Mouse (Mus musculus): ENCODE data around the gene Ttll6. TPM values are rescaled to one million over a fixed set of nuclear protein-coding genes. Genes with fewer than 3 reads are reported as not detected.
"Not testable (repeated sequence)": the region's sequence is repeated elsewhere in the genome, so short reads cannot be mapped to it uniquely, and the experiment has no call there.

The Ttll6 gene
- polyA plus RNA-seq (2014; fragmentation: Nextera tagmentation; extraction: Ambion mirVana) = 0.33 and 0.37 TPM in 2 replicates

DNA sequence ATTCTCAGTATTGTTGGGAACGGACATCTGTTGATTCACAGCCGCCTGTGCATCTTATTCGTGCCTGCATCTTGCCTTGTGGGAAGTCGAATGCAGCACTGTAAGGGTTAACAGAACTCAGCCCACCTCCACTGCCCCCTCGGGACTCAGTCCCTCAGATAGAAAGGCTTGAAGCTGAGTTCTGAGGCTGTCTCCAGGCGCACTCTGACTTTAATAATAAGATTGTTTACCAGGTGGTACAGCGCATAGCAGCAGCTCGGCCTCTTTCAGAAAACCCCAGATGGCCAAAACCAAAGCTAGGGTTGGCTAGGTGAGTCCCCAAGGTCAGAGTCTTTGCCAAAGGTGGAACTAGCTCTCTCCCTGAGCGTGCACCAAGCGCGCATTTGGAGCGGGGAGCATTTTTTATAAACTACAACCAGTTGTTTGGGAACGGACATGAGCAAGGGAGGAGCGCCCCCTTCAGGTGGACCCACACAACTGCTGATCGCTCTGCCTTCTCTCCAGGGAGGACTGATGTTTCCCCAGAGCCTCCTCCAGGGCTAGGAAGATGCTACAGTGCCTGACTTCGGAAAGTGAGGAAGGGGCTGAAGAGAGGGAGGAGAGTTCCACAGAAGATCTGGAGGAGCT is at the start of gene Ttll6:
Ttll6 (plus strand) TSS at position 548 of the 627 bp plus-strand sequence.
- no peak within 1 kb of the TSS for H3K27ac ChIP-seq
- H3K36me3 ChIP-seq (replicated peaks; ENCODE audit: control insufficient read depth, insufficient read depth) = no peaks in the 10 kb centered on the region
- H3K9ac ChIP-seq = no peak within 1 kb of the TSS
- ATAC-seq (ENCODE audit: low FRiP score) (no peak), DNase-seq (ENCODE audit: low spot score) (peak; percentile 66)
- H3K27me3 ChIP-seq (ENCODE audit: control insufficient read depth, insufficient read depth, low read length) = peaks cover 11% of the 10 kb centered on the region; the same call in 1 of the 2 replicates
- H3K4me2 ChIP-seq (replicated peaks) = peak within 1 kb of the TSS; percentile 21; the same call in 1 of the 2 replicates
- no peak within 1 kb of the TSS for H3K4me3 ChIP-seq (replicated peaks; ENCODE audit: low read length)
- H3K4me1 ChIP-seq (replicated peaks; ENCODE audit: control insufficient read depth, insufficient read depth, low read length) = no peaks in the 10 kb centered on the region
- H3K9me3 ChIP-seq (ENCODE audit: control insufficient read depth, low read length) = no peaks in the 10 kb centered on the region
- WGBS = 18% methylated on average over 16 of the region's 16 CpGs

DNA sequence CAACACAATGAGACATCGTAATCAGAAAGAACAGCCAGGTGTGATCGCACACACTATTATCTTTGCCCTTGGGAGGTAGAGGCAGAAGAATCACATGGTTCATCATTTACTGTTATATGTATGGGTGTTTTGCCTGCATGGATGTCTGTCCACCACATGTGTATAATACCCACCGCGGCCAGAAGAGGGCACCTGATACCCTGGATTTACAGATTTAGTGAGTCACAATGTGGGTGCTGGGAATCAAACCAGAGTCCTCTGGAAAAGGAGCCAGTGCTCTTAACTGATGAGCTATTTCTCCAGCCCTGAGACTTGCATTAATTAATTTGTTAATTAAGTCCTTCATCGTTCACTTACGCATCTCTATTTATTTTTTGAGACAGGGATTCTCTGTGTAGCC is 45.6 kb upstream of the Ttll6 start:
- DNase-seq (ENCODE audit: low spot score) = no peak
- no peak overlapping the region for H3K27ac ChIP-seq
- H3K9ac ChIP-seq = no peak overlapping the region
- no peaks in the 10 kb centered on the region for H3K4me1 ChIP-seq (replicated peaks; ENCODE audit: control insufficient read depth, insufficient read depth, low read length)
- H3K9me3 ChIP-seq (ENCODE audit: control insufficient read depth, low read length) = no peaks in the 10 kb centered on the region
- ATAC-seq (ENCODE audit: low FRiP score) = no peak
- 93% methylated on average over 6 of the region's 6 CpGs for WGBS
- H3K36me3 ChIP-seq (replicated peaks; ENCODE audit: control insufficient read depth, insufficient read depth) = no peaks in the 10 kb centered on the region
- H3K27me3 ChIP-seq (ENCODE audit: control insufficient read depth, insufficient read depth, low read length) = no peaks in the 10 kb centered on the region
- no peak overlapping the region for H3K4me2 ChIP-seq (replicated peaks)
- H3K4me3 ChIP-seq (replicated peaks; ENCODE audit: low read length) = no peak overlapping the region

DNA sequence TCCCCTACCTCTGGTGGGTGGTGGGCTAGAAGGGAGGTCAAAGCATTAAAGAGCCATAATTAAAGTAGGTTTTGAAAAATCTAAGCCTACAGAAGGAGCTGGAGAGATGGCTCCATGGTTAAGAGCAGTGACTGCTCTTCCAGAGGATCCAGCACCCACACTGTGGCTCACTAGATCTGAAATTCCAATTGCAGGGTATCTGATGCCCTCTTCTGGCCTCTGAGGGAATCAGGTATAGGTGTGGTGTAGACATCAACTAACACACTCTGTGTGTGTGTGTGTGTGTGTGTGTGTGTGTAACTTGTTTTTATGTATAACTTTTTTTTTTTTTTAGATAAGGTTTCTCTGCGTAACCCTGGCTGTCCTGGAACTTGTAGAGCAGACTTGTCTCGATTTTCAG is 42.5 kb upstream of the Ttll6 start:
- DNase-seq (ENCODE audit: low spot score) = no peak
- no peak overlapping the region for H3K27ac ChIP-seq
- no peak overlapping the region for H3K4me3 ChIP-seq (replicated peaks; ENCODE audit: low read length)
- ATAC-seq (ENCODE audit: low FRiP score) = no peak
- no peaks in the 10 kb centered on the region for H3K4me1 ChIP-seq (replicated peaks; ENCODE audit: control insufficient read depth, insufficient read depth, low read length)
- H3K36me3 ChIP-seq (replicated peaks; ENCODE audit: control insufficient read depth, insufficient read depth) = no peaks in the 10 kb centered on the region
- no peaks in the 10 kb centered on the region for H3K9me3 ChIP-seq (ENCODE audit: control insufficient read depth, low read length)
- H3K9ac ChIP-seq = no peak overlapping the region
- no peak overlapping the region for H3K4me2 ChIP-seq (replicated peaks)
- 63% methylated on average over 2 of the region's 2 CpGs for WGBS
- no peaks in the 10 kb centered on the region for H3K27me3 ChIP-seq (ENCODE audit: control insufficient read depth, insufficient read depth, low read length)

DNA sequence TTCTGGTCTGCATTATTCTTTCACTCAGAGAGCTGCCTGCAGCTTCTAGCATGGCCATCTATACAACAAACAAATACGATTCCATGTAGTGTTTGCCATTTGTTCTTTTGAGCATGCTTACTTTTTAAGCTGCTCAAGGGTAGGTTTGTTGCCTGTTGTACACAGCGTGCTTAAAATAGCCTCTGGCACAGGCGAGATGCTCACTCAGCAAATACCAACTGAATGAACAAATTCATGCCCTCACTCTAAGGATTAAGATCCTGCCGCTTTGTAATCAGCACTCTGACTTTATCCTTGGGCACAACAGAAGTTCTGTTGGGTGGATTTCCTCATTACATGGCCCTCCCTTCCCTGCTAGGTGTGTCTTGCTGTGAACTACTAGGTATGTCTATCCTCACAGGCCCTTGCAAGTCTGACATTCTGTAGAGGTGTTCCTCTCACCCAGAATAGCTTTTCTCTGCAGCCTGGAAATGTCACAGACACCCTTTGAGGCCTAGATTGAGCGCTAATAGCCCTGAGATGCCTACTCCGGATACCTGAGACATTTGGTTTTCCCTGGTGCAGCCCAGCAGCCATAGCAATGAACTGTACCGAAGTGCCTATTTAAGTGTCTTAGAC is 40.8 kb upstream of the Ttll6 start:
- no peak overlapping the region for H3K4me2 ChIP-seq (replicated peaks)
- DNase-seq (ENCODE audit: low spot score) (no peak), ATAC-seq (ENCODE audit: low FRiP score) (no peak)
- no peaks in the 10 kb centered on the region for H3K4me1 ChIP-seq (replicated peaks; ENCODE audit: control insufficient read depth, insufficient read depth, low read length)
- no peak overlapping the region for H3K4me3 ChIP-seq (replicated peaks; ENCODE audit: low read length)
- WGBS = 47% methylated on average over 7 of the region's 7 CpGs
- H3K36me3 ChIP-seq (replicated peaks; ENCODE audit: control insufficient read depth, insufficient read depth) = no peaks in the 10 kb centered on the region
- H3K9ac ChIP-seq = no peak overlapping the region
- H3K27ac ChIP-seq = no peak overlapping the region
- H3K9me3 ChIP-seq (ENCODE audit: control insufficient read depth, low read length) = no peaks in the 10 kb centered on the region
- H3K27me3 ChIP-seq (ENCODE audit: control insufficient read depth, insufficient read depth, low read length) = no peaks in the 10 kb centered on the region

DNA sequence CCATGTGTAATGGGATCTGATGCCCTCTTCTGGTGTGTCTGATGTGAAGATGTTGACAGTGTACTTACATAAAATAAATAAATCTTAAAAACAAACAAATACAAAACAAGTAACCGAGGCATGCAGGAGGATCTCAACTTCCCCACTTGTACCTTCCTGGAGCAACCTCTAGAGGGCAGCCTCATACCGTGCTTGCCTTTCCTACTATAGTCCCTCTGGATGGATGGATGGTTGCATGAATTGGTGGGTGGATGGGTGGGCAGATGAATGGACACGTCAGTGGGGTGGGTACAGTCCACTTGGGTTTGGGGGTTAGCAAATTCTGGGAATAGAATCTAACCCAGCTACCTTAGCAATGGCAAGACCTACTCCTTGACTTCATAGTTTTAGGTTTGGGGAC is 40.2 kb upstream of the Ttll6 start:
- no peak overlapping the region for H3K4me2 ChIP-seq (replicated peaks)
- no peaks in the 10 kb centered on the region for H3K27me3 ChIP-seq (ENCODE audit: control insufficient read depth, insufficient read depth, low read length)
- no peaks in the 10 kb centered on the region for H3K36me3 ChIP-seq (replicated peaks; ENCODE audit: control insufficient read depth, insufficient read depth)
- DNase-seq (ENCODE audit: low spot score) (peak; percentile 50), ATAC-seq (ENCODE audit: low FRiP score) (no peak)
- H3K9me3 ChIP-seq (ENCODE audit: control insufficient read depth, low read length) = no peaks in the 10 kb centered on the region
- 9% methylated on average over 3 of the region's 3 CpGs for WGBS
- H3K27ac ChIP-seq = no peak overlapping the region
- no peak overlapping the region for H3K4me3 ChIP-seq (replicated peaks; ENCODE audit: low read length)
- H3K9ac ChIP-seq = no peak overlapping the region
- H3K4me1 ChIP-seq (replicated peaks; ENCODE audit: control insufficient read depth, insufficient read depth, low read length) = no peaks in the 10 kb centered on the region

DNA sequence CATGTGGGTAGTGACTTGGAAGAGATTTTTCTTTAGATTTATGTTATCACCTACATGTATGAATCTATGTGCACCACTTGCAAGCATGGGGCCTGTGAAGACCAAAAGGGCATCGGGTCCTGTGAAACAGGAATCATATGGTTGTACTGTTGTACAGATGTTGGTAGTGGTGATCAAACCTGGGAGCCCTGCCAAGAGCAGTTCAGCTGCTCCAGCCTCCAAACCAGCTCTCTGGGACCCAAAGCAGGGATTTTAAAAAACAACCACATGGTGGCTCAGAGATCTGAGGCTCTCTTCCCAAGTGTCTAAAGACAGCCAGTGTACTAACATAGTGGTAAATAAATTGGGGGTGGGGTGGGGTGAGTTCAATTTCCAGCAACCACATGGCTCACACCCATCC is 25.2 kb upstream of the Ttll6 start:
- ATAC-seq (ENCODE audit: low FRiP score) = no peak
- Histone ChIP-seq H3K27ac (no peak overlapping the region), H3K36me3 (replicated peaks; ENCODE audit: control insufficient read depth, insufficient read depth) (no peaks in the 10 kb centered on the region), H3K4me3 (replicated peaks; ENCODE audit: low read length) (no peak overlapping the region), H3K9me3 (ENCODE audit: control insufficient read depth, low read length) (no peaks in the 10 kb centered on the region), H3K9ac (no peak overlapping the region), H3K27me3 (ENCODE audit: control insufficient read depth, insufficient read depth, low read length) (no peaks in the 10 kb centered on the region), H3K4me1 (replicated peaks; ENCODE audit: control insufficient read depth, insufficient read depth, low read length) (no peaks in the 10 kb centered on the region), H3K4me2 (replicated peaks) (no peak overlapping the region)
- WGBS = 77% methylated on average over 1 of the region's 1 CpGs
- no peak for DNase-seq (ENCODE audit: low spot score)

DNA sequence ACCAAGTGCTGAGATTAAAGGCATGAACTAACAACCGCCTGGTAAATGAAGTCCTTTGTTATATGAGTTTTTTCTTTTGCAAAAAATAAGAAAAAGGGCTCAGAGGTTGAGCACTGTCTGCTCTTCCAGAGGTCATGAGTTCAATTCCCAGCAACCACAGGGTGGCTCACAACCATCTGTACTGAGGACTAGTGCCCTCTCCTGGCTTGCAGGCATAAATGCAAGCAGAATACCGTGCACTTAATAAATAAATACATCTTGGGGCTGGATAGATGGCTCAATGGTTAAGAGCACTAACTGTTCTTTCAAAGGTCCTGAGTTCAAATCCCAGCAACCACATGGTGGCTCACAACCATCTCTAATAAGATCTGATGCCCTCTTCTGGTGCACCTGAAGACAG is 22.6 kb upstream of the Ttll6 start:
- not testable (repeated sequence) for DNase-seq (ENCODE audit: low spot score)
- WGBS = 64% methylated on average over 2 of the region's 2 CpGs

DNA sequence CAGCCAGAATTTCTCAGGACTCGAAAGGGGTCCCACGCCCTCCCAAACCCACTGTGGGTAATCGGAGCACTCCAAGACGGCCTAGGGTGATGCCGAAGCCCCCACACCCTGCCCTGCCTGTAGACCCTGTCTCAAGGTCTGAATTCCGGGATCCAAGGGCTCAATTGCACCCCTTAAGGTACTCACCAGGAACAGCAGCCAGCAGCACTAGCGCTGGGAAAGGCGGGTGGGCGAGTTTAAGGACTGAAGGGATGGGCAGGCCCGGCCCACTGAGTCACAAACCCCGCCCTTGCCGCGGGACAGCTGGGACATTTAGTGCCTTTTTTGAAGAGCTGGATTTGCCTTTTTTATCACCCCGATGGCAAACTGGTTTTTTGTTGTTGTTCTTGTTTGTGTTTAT is 21.8 kb upstream of the Ttll6 start, which contains the start of gene Calcoco2:
Calcoco2 (minus strand) TSS at position 214 of the 400 bp plus-strand sequence.
- Histone ChIP-seq H3K9me3 (ENCODE audit: control insufficient read depth, low read length) (no peaks in the 10 kb centered on the region), H3K27me3 (ENCODE audit: control insufficient read depth, insufficient read depth, low read length) (no peaks in the 10 kb centered on the region), H3K9ac (no peak within 1 kb of the TSS), H3K27ac (no peak within 1 kb of the TSS), H3K36me3 (replicated peaks; ENCODE audit: control insufficient read depth, insufficient read depth) (no peaks in the 10 kb centered on the region), H3K4me2 (replicated peaks) (no peak within 1 kb of the TSS), H3K4me1 (replicated peaks; ENCODE audit: control insufficient read depth, insufficient read depth, low read length) (no peaks in the 10 kb centered on the region), H3K4me3 (replicated peaks; ENCODE audit: low read length) (no peak within 1 kb of the TSS)
- 50% methylated on average over 14 of the region's 14 CpGs for WGBS
- ATAC-seq (ENCODE audit: low FRiP score) (no peak), DNase-seq (ENCODE audit: low spot score) (no peak)

More for the DNA sequence above, 22.6 kb upstream of the Ttll6 start:
- not testable (repeated sequence) for H3K4me3 ChIP-seq (replicated peaks; ENCODE audit: low read length); H3K27me3 ChIP-seq (ENCODE audit: control insufficient read depth, insufficient read depth, low read length); H3K9me3 ChIP-seq (ENCODE audit: control insufficient read depth, low read length); H3K36me3 ChIP-seq (replicated peaks; ENCODE audit: control insufficient read depth, insufficient read depth); H3K27ac ChIP-seq; ATAC-seq (ENCODE audit: low FRiP score); H3K4me1 ChIP-seq (replicated peaks; ENCODE audit: control insufficient read depth, insufficient read depth, low read length); H3K9ac ChIP-seq; H3K4me2 ChIP-seq (replicated peaks)

DNA sequence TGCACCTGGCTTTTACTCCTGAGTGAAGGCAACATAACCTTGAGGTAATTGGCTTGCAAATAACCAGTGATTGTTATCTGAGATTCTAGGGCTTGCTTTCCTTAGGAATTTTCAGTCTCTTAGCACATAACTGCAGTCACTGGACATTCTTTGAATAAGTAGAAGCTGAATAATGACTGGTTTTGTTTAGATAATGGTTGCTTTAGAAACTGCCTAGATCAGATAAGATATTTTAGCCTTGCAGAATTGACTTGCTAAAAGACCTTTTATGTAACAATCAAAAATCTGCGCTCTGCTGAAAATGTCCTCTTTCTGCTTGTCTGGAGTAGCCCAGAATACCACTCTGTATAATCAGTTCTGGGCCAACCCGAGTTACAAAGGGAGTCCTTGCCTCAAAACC is 19.5 kb upstream of the Ttll6 start:
- no peaks in the 10 kb centered on the region for H3K36me3 ChIP-seq (replicated peaks; ENCODE audit: control insufficient read depth, insufficient read depth)
- 67% methylated on average over 2 of the region's 2 CpGs for WGBS
- no peak overlapping the region for H3K4me3 ChIP-seq (replicated peaks; ENCODE audit: low read length)
- no peaks in the 10 kb centered on the region for H3K27me3 ChIP-seq (ENCODE audit: control insufficient read depth, insufficient read depth, low read length)
- DNase-seq (ENCODE audit: low spot score) = no peak
- H3K4me1 ChIP-seq (replicated peaks; ENCODE audit: control insufficient read depth, insufficient read depth, low read length) = no peaks in the 10 kb centered on the region
- no peak overlapping the region for H3K27ac ChIP-seq
- no peak overlapping the region for H3K4me2 ChIP-seq (replicated peaks)
- no peak overlapping the region for H3K9ac ChIP-seq
- no peak for ATAC-seq (ENCODE audit: low FRiP score)
- no peaks in the 10 kb centered on the region for H3K9me3 ChIP-seq (ENCODE audit: control insufficient read depth, low read length)

All from hindbrain, embryonic 14.5 days (tissue).